Mouse (Mus musculus) kidney, adult 2 months (tissue): ENCODE data around the gene Psmc5.

Experiments used
- CTCF ChIP-seq: fragments of 200-500 bp; conservative IDR thresholded peaks from 2 replicates; pipeline ENCODE4 v1.5.1; 2011; ENCODE audit warnings: low read depth, mild to moderate bottlenecking, control low read depth, low read length, moderate library complexity, mixed read lengths; ENCODE audit not compliant: insufficient read depth, insufficient read length
- POLR2A ChIP-seq: fragments of 200-500 bp; IDR thresholded peaks from one replicate; pipeline ENCODE4 v1.6.1; 2011; ENCODE audit warnings: low read depth, low read length, control low read depth

- TF ChIP-seq CTCF: no peak
- TF ChIP-seq POLR2A: no peak
Measured at GRCm38 (mm10) chr11:106290376-106290775, 34.4 kb downstream of the Psmc5 start.
